Mouse (Mus musculus): ENCODE results near the gene Ehd3. TPM values are rescaled to one million over a fixed set of nuclear protein-coding genes. Genes with fewer than 3 reads are reported as not detected.

Ehd3 gene
- total and polyA plus RNA-seq, 3 experiments, result 2.9 to 3.4 (median 3.2) TPM

DNA sequence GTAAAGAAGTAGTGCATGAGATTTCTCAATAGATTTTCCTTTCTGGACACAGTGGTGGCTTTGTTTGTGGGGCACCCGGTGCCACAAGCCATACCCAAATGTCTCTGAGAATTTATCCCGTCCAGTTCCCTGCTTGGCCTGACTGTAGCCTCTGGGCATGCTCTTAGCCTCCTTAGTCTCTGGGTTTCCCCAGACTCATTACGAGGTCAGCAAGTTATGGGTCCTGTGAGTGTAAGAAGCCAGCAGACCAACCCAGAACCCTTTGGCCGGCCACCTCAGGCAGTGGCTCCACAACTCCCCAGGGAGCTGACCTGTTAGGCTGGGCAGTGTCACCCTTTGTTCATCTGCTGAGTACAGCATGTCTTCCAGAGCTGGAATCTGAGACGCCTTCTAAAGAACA, 7.6 kb downstream of the Ehd3 start:
- DNase-seq, result no peak
- Histone ChIP-seq H3K79me2 (replicated peaks; ENCODE audit: control insufficient read depth, insufficient read depth, low read length) (no peaks in the 10 kb centered on the region), H3K27me3 (ENCODE audit: control insufficient read depth, insufficient read depth, low read length) (no peaks in the 10 kb centered on the region), H3K9ac (ENCODE audit: low read depth, low read length) (no peak overlapping the region), H3K4me3 (no peak overlapping the region), H3K27ac (no peak overlapping the region), H3K36me3 (ENCODE audit: control insufficient read depth, insufficient read depth, low read length) (no peaks in the 10 kb centered on the region), H3K4me1 (ENCODE audit: control insufficient read depth, insufficient read depth, low read length) (no peaks in the 10 kb centered on the region; the same call in 1 of the 2 replicates)
- TF ChIP-seq CTCF (IDR thresholded peaks at IDR 0.05), result no peak
- TF ChIP-seq EP300 (IDR thresholded peaks at IDR 0.05; ENCODE audit: insufficient read depth, low read depth, low read length), result no peak
- TF ChIP-seq POLR2A (IDR thresholded peaks at IDR 0.05; ENCODE audit: insufficient read depth, low read depth, low read length), result no peak
- intact Hi-C loops (cut with DNase I), result no loop called here
- WGBS, result 70% methylated on average over 5 of the region's 5 CpGs

DNA sequence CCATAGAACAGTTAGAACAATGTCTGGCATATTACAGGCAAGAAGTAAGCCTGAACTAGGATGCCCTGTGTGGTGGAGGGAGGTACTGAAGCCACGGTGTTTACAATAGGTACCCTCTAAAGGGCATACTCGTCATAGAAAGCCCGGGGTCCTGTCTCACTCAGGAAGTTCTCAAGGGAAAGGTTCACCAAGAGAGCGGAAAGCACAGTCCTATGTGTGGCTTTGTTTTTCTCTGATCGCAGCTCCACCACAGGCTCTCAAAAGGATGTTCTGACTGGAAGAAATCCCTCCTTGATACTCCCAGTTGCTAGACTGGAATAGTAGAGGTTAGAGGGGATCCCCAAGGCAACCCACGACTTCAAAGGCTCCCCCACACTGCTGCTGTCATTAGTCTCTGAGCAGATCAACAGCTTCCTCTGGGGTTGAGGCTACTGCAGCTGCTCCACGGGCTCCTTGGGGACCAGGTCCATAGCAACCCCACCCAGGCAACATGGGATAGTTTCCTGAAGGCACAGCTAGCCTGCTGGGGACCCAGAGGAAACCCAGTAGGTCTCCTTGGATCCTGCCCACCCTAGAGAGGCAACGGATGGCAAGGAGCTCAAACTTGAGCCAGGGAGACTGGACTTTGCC, 9.2 kb downstream of the Ehd3 start:
- 59% methylated on average over 8 of the region's 8 CpGs for WGBS
- no peak for DNase-seq

DNA sequence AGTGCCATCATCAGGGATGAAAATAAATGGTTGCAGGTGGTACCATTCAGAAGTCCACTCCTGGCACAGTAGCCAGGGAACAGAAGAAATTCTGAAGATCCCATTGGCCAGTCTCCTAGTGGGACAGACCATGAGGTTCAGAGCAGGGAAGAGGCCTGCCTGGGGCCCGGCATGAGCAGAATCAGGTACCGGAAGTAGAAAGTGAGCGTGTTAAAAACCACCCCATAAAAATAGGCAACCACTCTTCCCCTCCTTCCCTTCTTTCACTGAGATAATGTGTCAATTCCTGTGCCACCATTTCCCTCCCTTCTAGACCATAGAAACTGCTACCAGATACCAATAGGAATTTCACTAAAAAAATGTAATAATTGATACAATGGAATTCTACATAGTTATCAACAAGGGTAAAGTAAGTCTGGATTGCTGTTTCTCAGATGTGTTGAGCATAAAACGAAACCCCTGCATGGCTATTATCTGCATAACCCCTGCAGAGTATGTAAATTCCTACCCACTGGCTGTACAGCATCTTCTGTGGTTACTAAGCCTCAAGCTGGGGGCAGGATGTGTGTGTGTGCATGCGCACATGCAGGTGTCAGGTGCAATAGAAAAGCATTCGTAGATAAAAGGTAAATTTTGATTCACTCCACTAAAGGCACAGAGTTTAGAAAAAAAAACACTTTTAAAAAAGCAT, 10.7 kb downstream of the Ehd3 start:
- H3K4me3 ChIP-seq, result no peak overlapping the region
- H3K4me1 ChIP-seq (ENCODE audit: control insufficient read depth, insufficient read depth, low read length), result no peaks in the 10 kb centered on the region
- WGBS, result 86% methylated on average over 6 of the region's 6 CpGs
- DNase-seq, result no peak
- intact Hi-C loops (cut with DNase I), result no loop called here
- no peaks in the 10 kb centered on the region for H3K36me3 ChIP-seq (ENCODE audit: control insufficient read depth, insufficient read depth, low read length)
- H3K27ac ChIP-seq, result no peak overlapping the region
- no peak overlapping the region for H3K9ac ChIP-seq (ENCODE audit: low read depth, low read length)
- TF ChIP-seq EP300 (IDR thresholded peaks at IDR 0.05; ENCODE audit: insufficient read depth, low read depth, low read length) (no peak), CTCF (IDR thresholded peaks at IDR 0.05) (no peak), POLR2A (IDR thresholded peaks at IDR 0.05; ENCODE audit: insufficient read depth, low read depth, low read length) (no peak)
- H3K79me2 ChIP-seq (replicated peaks; ENCODE audit: control insufficient read depth, insufficient read depth, low read length), result no peaks in the 10 kb centered on the region
- H3K27me3 ChIP-seq (ENCODE audit: control insufficient read depth, insufficient read depth, low read length), result no peaks in the 10 kb centered on the region

More for the DNA sequence above, 9.2 kb downstream of the Ehd3 start:
- Histone ChIP-seq H3K27ac (no peak overlapping the region), H3K4me1 (ENCODE audit: control insufficient read depth, insufficient read depth, low read length) (no peaks in the 10 kb centered on the region; the same call in 1 of the 2 replicates), H3K79me2 (replicated peaks; ENCODE audit: control insufficient read depth, insufficient read depth, low read length) (no peaks in the 10 kb centered on the region), H3K27me3 (ENCODE audit: control insufficient read depth, insufficient read depth, low read length) (no peaks in the 10 kb centered on the region), H3K36me3 (ENCODE audit: control insufficient read depth, insufficient read depth, low read length) (no peaks in the 10 kb centered on the region), H3K9ac (ENCODE audit: low read depth, low read length) (no peak overlapping the region), H3K4me3 (no peak overlapping the region)
- TF ChIP-seq EP300 (IDR thresholded peaks at IDR 0.05; ENCODE audit: insufficient read depth, low read depth, low read length) (no peak), POLR2A (IDR thresholded peaks at IDR 0.05; ENCODE audit: insufficient read depth, low read depth, low read length) (no peak), CTCF (IDR thresholded peaks at IDR 0.05) (no peak)
- intact Hi-C loops (cut with DNase I), result no loop called here

DNA sequence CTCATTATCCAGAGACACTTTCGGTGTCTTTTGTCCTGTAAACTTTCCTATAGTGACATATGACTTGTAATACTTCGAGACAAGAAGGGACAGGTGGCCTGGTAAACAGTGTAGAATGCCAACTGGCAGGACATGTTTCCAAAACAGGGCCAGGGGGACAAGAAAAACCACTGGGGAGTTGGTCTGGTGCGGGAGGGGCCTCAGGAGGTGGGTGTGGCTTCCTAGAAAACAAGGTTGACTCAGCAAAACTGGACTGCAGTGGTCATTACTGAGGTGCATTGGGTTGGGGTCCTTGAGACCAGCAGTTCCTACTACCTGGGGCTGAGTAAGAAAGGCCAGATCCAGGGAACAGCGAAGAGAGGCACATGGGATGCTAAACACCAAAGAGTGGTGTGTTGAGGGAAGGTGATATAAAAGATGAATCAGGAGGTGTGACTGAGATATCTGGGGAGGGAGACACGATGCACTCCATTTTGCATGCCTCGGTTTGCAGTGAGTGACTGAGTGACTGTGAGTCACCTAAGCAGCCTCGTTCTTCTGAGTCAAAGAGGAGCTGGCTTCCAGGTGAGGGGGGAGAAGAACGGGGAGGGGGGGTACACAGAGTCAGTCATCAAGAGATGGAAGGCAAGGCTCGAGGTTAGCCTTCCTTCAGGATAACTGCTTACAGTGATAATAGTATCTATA, 13.9 kb downstream of the Ehd3 start:
- H3K27me3 ChIP-seq (ENCODE audit: control insufficient read depth, insufficient read depth, low read length), result no peaks in the 10 kb centered on the region
- peaks cover 2% of the 10 kb centered on the region; the same call in 1 of the 2 replicates for H3K4me1 ChIP-seq (ENCODE audit: control insufficient read depth, insufficient read depth, low read length)
- 73% methylated on average over 9 of the region's 9 CpGs for WGBS
- H3K9ac ChIP-seq (ENCODE audit: low read depth, low read length), result no peak overlapping the region
- intact Hi-C loops (cut with DNase I), result no loop called here
- no peak overlapping the region for H3K27ac ChIP-seq
- H3K79me2 ChIP-seq (replicated peaks; ENCODE audit: control insufficient read depth, insufficient read depth, low read length), result no peaks in the 10 kb centered on the region
- H3K36me3 ChIP-seq (ENCODE audit: control insufficient read depth, insufficient read depth, low read length), result no peaks in the 10 kb centered on the region
- no peak for DNase-seq
- H3K4me3 ChIP-seq, result no peak overlapping the region
- TF ChIP-seq POLR2A (IDR thresholded peaks at IDR 0.05; ENCODE audit: insufficient read depth, low read depth, low read length) (no peak), EP300 (IDR thresholded peaks at IDR 0.05; ENCODE audit: insufficient read depth, low read depth, low read length) (no peak), CTCF (IDR thresholded peaks at IDR 0.05) (no peak)

DNA sequence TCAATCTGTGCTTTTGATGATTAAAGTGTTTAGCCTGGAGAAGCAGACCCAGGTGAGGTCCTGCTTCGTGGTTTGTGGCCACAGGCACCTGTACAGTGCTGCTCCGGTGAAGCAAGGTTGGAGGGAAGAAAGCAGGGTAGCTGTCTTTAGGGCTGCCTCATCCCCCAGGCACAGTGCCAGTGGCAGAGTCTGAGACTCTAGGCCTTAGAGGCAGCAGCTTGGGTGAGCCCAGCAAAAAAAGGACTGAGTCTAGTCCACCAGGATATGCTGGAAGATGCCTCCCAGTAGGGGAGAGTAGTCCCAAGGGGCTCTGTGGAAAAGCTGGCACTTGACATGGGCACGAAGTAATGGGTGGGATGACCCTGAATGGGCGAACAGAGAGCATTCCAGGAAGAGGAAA, 15.0 kb downstream of the Ehd3 start:
- Histone ChIP-seq H3K27ac (no peak overlapping the region), H3K4me3 (no peak overlapping the region), H3K36me3 (ENCODE audit: control insufficient read depth, insufficient read depth, low read length) (no peaks in the 10 kb centered on the region), H3K9ac (ENCODE audit: low read depth, low read length) (no peak overlapping the region), H3K79me2 (replicated peaks; ENCODE audit: control insufficient read depth, insufficient read depth, low read length) (no peaks in the 10 kb centered on the region), H3K4me1 (ENCODE audit: control insufficient read depth, insufficient read depth, low read length) (peaks cover 2% of the 10 kb centered on the region; the same call in 1 of the 2 replicates), H3K27me3 (ENCODE audit: control insufficient read depth, insufficient read depth, low read length) (no peaks in the 10 kb centered on the region)
- 75% methylated on average over 4 of the region's 4 CpGs for WGBS
- TF ChIP-seq POLR2A (IDR thresholded peaks at IDR 0.05; ENCODE audit: insufficient read depth, low read depth, low read length) (no peak), EP300 (IDR thresholded peaks at IDR 0.05; ENCODE audit: insufficient read depth, low read depth, low read length) (no peak), CTCF (IDR thresholded peaks at IDR 0.05) (no peak)
- intact Hi-C loops (cut with DNase I), result no loop called here
- no peak for DNase-seq
